Mouse (Mus musculus) brain, embryonic 14.5 days (tissue): Measurements from ENCODE around the gene Rnf214.

Experiments used
- CTCF ChIP-seq: fragments of 200-500 bp; IDR thresholded peaks from 2 replicates; pipeline ENCODE4 v1.5.1; 2012; ENCODE audit warnings: inconsistent platforms, mild to moderate bottlenecking, moderate library complexity, borderline replicate concordance; ENCODE audit not compliant: insufficient read depth, insufficient read length; ENCODE audit errors: extremely low read depth
- POLR2A ChIP-seq: fragments of 200-500 bp; IDR thresholded peaks from 2 replicates; pipeline ENCODE4 v1.6.1; 2012; ENCODE audit warnings: mild to moderate bottlenecking, inconsistent platforms, borderline replicate concordance; ENCODE audit not compliant: poor library complexity, insufficient read depth, insufficient read length, severe bottlenecking; ENCODE audit errors: extremely low read depth

- TF ChIP-seq CTCF (no peak), POLR2A (0 out of 2 replicates have a peak, but pooled peaks have one; percentile 29)
These were observed 48.6 kb upstream of the Rnf214 start, which contains the start of gene Sidt2 for GRCm38 (mm10) chr9:45955107-45955963.
